Mouse (Mus musculus) cortical plate, adult 2 months (tissue): ENCODE measurements around the gene Irf2bp2.

Experiments used
- CTCF ChIP-seq: fragments of 200-500 bp; IDR thresholded peaks from 2 replicates; pipeline ENCODE4 v1.5.1; 2011; ENCODE audit warnings: mild to moderate bottlenecking, control low read depth, low read length; ENCODE audit not compliant: insufficient read depth; ENCODE audit errors: extremely low read depth
- POLR2A ChIP-seq: fragments of 200-500 bp; IDR thresholded peaks from 2 replicates; pipeline ENCODE4 v1.6.1; 2011; ENCODE audit warnings: mild to moderate bottlenecking, low read length, control low read depth; ENCODE audit not compliant: insufficient read depth; ENCODE audit errors: extremely low read depth

GRCm38 (mm10) chr8:126539355-126540093 is 54.3 kb downstream of the Irf2bp2 start:
- TF ChIP-seq CTCF, result no peak
- TF ChIP-seq POLR2A, result no peak
